In the genomic region with DNA sequence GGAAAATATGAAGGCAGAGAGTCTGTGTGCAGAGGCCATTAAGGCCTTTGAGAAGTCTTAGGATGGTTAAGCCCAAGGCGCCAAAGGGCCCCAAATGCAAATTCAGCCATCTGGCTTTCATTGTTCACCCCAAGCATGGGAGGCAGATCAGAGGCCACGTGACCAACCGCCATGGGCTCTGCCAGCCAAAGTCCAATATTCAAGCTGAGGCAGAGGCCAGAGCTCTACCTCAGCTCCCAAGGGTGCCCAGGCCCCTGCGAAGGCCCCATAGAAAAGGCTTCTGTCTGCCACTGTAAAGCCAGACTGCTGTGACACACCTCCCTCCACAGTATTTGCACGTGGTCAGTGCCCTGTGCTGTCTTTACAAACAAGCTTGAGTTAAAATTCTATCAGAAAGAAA, we compare ENCODE assay signal across 18 mouse cellular contexts.
"Had no signal": no experiment of that assay in that cellular context is flagged by ENCODE, and none has a peak within 500 bp of the region (broad histone marks: within the 10 kb centered on the region; RNA-seq: fewer than 3 reads in every experiment).

No protein-coding gene starts in this region.

- H3K4me2 ChIP-seq: lung, embryonic 15.5 days; midbrain, embryonic 11.5 days; midbrain, embryonic 13.5 days; midbrain, embryonic 15.5 days; neural tube, embryonic 12.5 days; stomach, embryonic 15.5 days had no signal

- H3K4me3 ChIP-seq: lung, embryonic 15.5 days; megakaryocyte, embryonic 14.5 days; midbrain, embryonic 13.5 days; midbrain, embryonic 15.5 days; neural tube, embryonic 12.5 days; stomach, embryonic 15.5 days had no signal

- DNase-seq: liver, postnatal 0 days; lung, adult 2 months; lung, postnatal 14 days; lung, postnatal 36 days; right cerebral cortex, postnatal 14 days; thymus, adult 2 months; thymus, postnatal 25 days; thymus, postnatal 4 days had no signal

- H3K36me3 ChIP-seq: lung, embryonic 15.5 days; midbrain, embryonic 13.5 days; midbrain, embryonic 15.5 days; neural tube, embryonic 12.5 days; stomach, embryonic 15.5 days had no signal

- H3K27me3 ChIP-seq: lung, embryonic 15.5 days; megakaryocyte, embryonic 14.5 days; midbrain, embryonic 13.5 days; midbrain, embryonic 15.5 days; neural tube, embryonic 12.5 days; stomach, embryonic 15.5 days had no signal

- ATAC-seq: liver, postnatal 0 days; lung, postnatal 0 days; midbrain, embryonic 13.5 days; midbrain, embryonic 15.5 days had no signal

- H3K9ac ChIP-seq: liver, postnatal 0 days; lung, embryonic 15.5 days; midbrain, embryonic 13.5 days; midbrain, embryonic 15.5 days; neural tube, embryonic 12.5 days; stomach, embryonic 15.5 days had no signal

- H3K9me3 ChIP-seq: lung, embryonic 15.5 days; midbrain, embryonic 13.5 days; midbrain, embryonic 15.5 days; neural tube, embryonic 12.5 days; stomach, embryonic 15.5 days had no signal

- H3K27ac ChIP-seq: lung, embryonic 15.5 days; macrophage; midbrain, embryonic 13.5 days; midbrain, embryonic 15.5 days; neural tube, embryonic 12.5 days; stomach, embryonic 15.5 days; stomach, postnatal 0 days had no signal
